Mouse (Mus musculus) small intestine, adult 2 months (tissue): ENCODE measurements around the gene Pnpla2. TPM values are rescaled to one million over a fixed set of nuclear protein-coding genes. Genes with fewer than 3 reads are reported as not detected.

ENCODE experiments used
- H3K27ac ChIP-seq: fragments of 200-500 bp; 2 replicates; pipeline ENCODE4 v1.5.1; 2012; ENCODE audit warnings: low read depth, low read length, control low read depth, inconsistent platforms; ENCODE audit not compliant: insufficient read depth
- H3K27me3 ChIP-seq: fragments of 200-500 bp; 2 replicates; pipeline ENCODE4 v1.6.1; 2012; ENCODE audit warnings: mild to moderate bottlenecking, moderate library complexity, low read length, inconsistent platforms; ENCODE audit not compliant: control insufficient read depth, insufficient read depth
- H3K36me3 ChIP-seq: fragments of 200-500 bp; 2 replicates; pipeline ENCODE4 v1.6.1; 2012; ENCODE audit warnings: mild to moderate bottlenecking, low read length, control low read depth, inconsistent platforms; ENCODE audit not compliant: control insufficient read depth, insufficient read depth
- H3K4me1 ChIP-seq: fragments of 200-500 bp; 2 replicates; pipeline ENCODE4 v1.6.1; 2012; ENCODE audit warnings: low read length, inconsistent platforms, mixed read lengths; ENCODE audit not compliant: control insufficient read depth, insufficient read depth, insufficient read length
- H3K4me3 ChIP-seq: fragments of 200-500 bp; 2 replicates; pipeline ENCODE4 v1.5.1; 2012; ENCODE audit warnings: low read depth, mild to moderate bottlenecking, control low read depth, inconsistent platforms, low read length, moderate library complexity
- CTCF ChIP-seq: fragments of 200-500 bp; IDR thresholded peaks from 2 replicates; pipeline ENCODE4 v1.5.1; 2012; ENCODE audit warnings: low read depth, mild to moderate bottlenecking, control low read depth, inconsistent platforms, low read length, moderate library complexity, mixed read lengths; ENCODE audit not compliant: insufficient replicate concordance, insufficient read length; ENCODE audit errors: extremely low read depth
- POLR2A ChIP-seq: fragments of 200-500 bp; IDR thresholded peaks from 2 replicates; pipeline ENCODE4 v1.6.1; 2012; ENCODE audit warnings: low read depth, mild to moderate bottlenecking, control low read depth, inconsistent platforms, low read length, moderate library complexity
- WGBS: fragments of 180-500 bp; shearing (Covaris S2); methylation state at CpG from one replicate; pipeline ENCODE4 v1.1.7; 2018; 5-methylcytosine and 5-hydroxymethylcytosine counted together
- polyA plus RNA-seq: library from polyadenylated mRNA; depleted of rRNA; stranded (reverse); fragments of >200 nt; gene quantifications from 2 replicates; pipeline ENCODE4 v1.2.3, GENCODE M21; 2012

The Pnpla2 gene
- polyA plus RNA-seq, 1 experiment, result 319 TPM

GRCm38 (mm10) chr7:141482531-141483024, 27.6 kb downstream of the Pnpla2 start:
- 21% methylated on average over 11 of the region's 11 CpGs for WGBS
- H3K27me3 ChIP-seq, result peaks cover 17% of the 10 kb centered on the region
- TF ChIP-seq POLR2A (no peak), CTCF (no peak)
- peak overlapping the region; percentile 64 for H3K4me3 ChIP-seq
- H3K36me3 ChIP-seq, result no peaks in the 10 kb centered on the region
- H3K27ac ChIP-seq, result no peak overlapping the region
- H3K4me1 ChIP-seq, result peaks cover 13% of the 10 kb centered on the region

- Histone ChIP-seq H3K4me1 (peaks cover 13% of the 10 kb centered on the region), H3K27me3 (peaks cover 17% of the 10 kb centered on the region), H3K27ac (no peak overlapping the region), H3K4me3 (no peak overlapping the region), H3K36me3 (no peaks in the 10 kb centered on the region)
- WGBS, result 43% methylated on average over 6 of the region's 6 CpGs
- TF ChIP-seq POLR2A (no peak), CTCF (no peak)
These were observed 28.2 kb downstream of the Pnpla2 start for GRCm38 (mm10) chr7:141483114-141483653.

- TF ChIP-seq CTCF (no peak), POLR2A (no peak)
- WGBS, result 87% methylated on average over 5 of the region's 5 CpGs
- Histone ChIP-seq H3K27me3 (peaks cover 17% of the 10 kb centered on the region), H3K4me3 (no peak overlapping the region), H3K27ac (no peak overlapping the region), H3K36me3 (no peaks in the 10 kb centered on the region), H3K4me1 (peaks cover 13% of the 10 kb centered on the region)
These were observed 29.5 kb downstream of the Pnpla2 start for GRCm38 (mm10) chr7:141484186-141485120.

- Histone ChIP-seq H3K27me3 (peaks cover 17% of the 10 kb centered on the region), H3K36me3 (no peaks in the 10 kb centered on the region), H3K27ac (no peak overlapping the region), H3K4me3 (no peak overlapping the region), H3K4me1 (peaks cover 13% of the 10 kb centered on the region)
- TF ChIP-seq CTCF (no peak), POLR2A (no peak)
- WGBS, result 74% methylated on average over 2 of the region's 2 CpGs
These were observed 30.2 kb downstream of the Pnpla2 start for GRCm38 (mm10) chr7:141485186-141485585.

- no peaks in the 10 kb centered on the region for H3K36me3 ChIP-seq
- H3K4me1 ChIP-seq, result peaks cover 13% of the 10 kb centered on the region
- H3K27ac ChIP-seq, result no peak overlapping the region
- TF ChIP-seq POLR2A, result no peak
- no peak for TF ChIP-seq CTCF
- WGBS, result 85% methylated on average over 2 of the region's 2 CpGs
- no peak overlapping the region for H3K4me3 ChIP-seq
- H3K27me3 ChIP-seq, result peaks cover 17% of the 10 kb centered on the region
These were observed 30.6 kb downstream of the Pnpla2 start for GRCm38 (mm10) chr7:141485606-141486005.

GRCm38 (mm10) chr7:141486239-141486638, 31.2 kb downstream of the Pnpla2 start:
- Histone ChIP-seq H3K4me1 (peaks cover 10% of the 10 kb centered on the region; the same call in 1 of the 2 replicates), H3K27ac (no peak overlapping the region), H3K27me3 (peaks cover 17% of the 10 kb centered on the region), H3K36me3 (no peaks in the 10 kb centered on the region), H3K4me3 (no peak overlapping the region)
- 95% methylated on average over 1 of the region's 1 CpGs for WGBS
- TF ChIP-seq POLR2A (no peak), CTCF (no peak)

GRCm38 (mm10) chr7:141487141-141487540, 32.1 kb downstream of the Pnpla2 start:
- Histone ChIP-seq H3K4me1 (peaks cover 7% of the 10 kb centered on the region; the same call in 1 of the 2 replicates), H3K4me3 (no peak overlapping the region), H3K36me3 (peaks cover 2% of the 10 kb centered on the region; the same call in 1 of the 2 replicates), H3K27ac (no peak overlapping the region), H3K27me3 (peaks cover 8% of the 10 kb centered on the region)
- 81% methylated on average over 7 of the region's 7 CpGs for WGBS
- TF ChIP-seq CTCF (no peak), POLR2A (no peak)
